Mouse (Mus musculus): ENCODE data around the gene Tff1.

DNA sequence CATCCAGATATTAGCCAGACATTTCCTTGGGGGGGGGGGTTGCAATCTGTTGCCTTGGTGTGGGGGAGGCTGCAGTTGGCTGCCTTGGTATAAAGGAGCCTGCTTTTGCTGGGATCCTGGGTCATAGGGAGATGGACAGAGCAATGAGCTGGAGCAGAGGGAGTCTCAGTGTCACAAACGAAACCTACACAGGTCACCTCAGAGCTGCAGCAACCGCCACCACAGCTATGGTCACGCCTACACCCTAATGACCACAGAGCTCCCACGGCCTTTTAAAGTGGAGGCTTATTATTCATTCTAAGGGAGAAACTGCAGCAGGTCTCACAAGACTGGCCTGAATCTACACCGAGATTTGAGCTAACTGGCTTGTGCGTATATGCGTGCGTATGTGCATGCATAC is 26.7 kb upstream of the Tff1 start:
- TF ChIP-seq TAL1 (IDR thresholded peaks at IDR 0.05; ENCODE audit: low read length): no peak
- TF ChIP-seq GATA1 (IDR thresholded peaks at IDR 0.05; ENCODE audit: low read length): no peak
